Mouse (Mus musculus): Measurements from ENCODE around the gene H2afv. TPM values are rescaled to one million over a fixed set of nuclear protein-coding genes. Genes with fewer than 3 reads are reported as not detected.

H2afv gene
- total and polyA plus RNA-seq, 3 experiments, result 53.2 to 97.5 (median 77.3) TPM

DNA sequence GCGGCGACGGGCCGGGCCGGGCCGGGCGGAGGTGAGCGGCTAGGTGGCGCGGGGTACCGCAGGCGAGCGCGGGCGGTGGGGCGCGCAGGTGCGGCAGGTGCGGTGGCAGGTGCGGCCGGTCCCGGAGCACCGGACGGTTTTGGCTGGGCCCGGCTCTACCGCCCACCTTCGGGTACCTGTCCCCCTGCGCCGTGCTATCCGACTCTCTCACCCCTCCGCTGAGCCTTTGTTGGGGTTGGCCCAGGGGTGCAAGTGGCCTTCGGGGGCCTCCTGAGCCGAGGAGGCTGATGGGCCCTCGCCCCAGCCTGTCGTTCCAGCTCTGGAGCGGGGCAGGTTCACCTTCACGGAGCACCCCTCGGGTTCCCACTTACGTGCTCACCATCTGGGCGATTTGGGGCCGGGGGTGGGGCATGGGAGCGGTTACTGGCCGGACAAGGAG lies 54.7 kb downstream of the H2afv start:
- Histone ChIP-seq H3K36me3 (replicated peaks) (peaks cover 38% of the 10 kb centered on the region), H3K4me3 (ENCODE audit: low read depth, low read length) (peak overlapping the region; percentile 94), H3K27me3 (ENCODE audit: insufficient read depth, low read length) (no peaks in the 10 kb centered on the region), H3K4me1 (ENCODE audit: insufficient read depth, low read depth, low read length) (peaks cover 45% of the 10 kb centered on the region), H3K9me3 (replicated peaks) (no peaks in the 10 kb centered on the region)
- DNase-seq (ENCODE audit: low spot score) (no peak), ATAC-seq (ENCODE audit: extremely low read depth, insufficient number of reproducible peaks, low FRiP score, poor library complexity, severe bottlenecking) (no peak)
- TF ChIP-seq GATA1 (IDR thresholded peaks at IDR 0.05; ENCODE audit: borderline replicate concordance, low read length) (no peak), TAL1 (conservative IDR thresholded peaks at IDR 0.05; ENCODE audit: low read depth, low read length) (no peak), POLR2AphosphoS5 (IDR thresholded peaks at IDR 0.05; ENCODE audit: insufficient replicate concordance, low read depth, low read length) (no peak), CTCF (IDR thresholded peaks at IDR 0.05; ENCODE audit: low read depth, low read length) (no peak), GATA2 (IDR thresholded peaks at IDR 0.05; ENCODE audit: borderline replicate concordance, low read depth, low read length) (no peak)

DNA sequence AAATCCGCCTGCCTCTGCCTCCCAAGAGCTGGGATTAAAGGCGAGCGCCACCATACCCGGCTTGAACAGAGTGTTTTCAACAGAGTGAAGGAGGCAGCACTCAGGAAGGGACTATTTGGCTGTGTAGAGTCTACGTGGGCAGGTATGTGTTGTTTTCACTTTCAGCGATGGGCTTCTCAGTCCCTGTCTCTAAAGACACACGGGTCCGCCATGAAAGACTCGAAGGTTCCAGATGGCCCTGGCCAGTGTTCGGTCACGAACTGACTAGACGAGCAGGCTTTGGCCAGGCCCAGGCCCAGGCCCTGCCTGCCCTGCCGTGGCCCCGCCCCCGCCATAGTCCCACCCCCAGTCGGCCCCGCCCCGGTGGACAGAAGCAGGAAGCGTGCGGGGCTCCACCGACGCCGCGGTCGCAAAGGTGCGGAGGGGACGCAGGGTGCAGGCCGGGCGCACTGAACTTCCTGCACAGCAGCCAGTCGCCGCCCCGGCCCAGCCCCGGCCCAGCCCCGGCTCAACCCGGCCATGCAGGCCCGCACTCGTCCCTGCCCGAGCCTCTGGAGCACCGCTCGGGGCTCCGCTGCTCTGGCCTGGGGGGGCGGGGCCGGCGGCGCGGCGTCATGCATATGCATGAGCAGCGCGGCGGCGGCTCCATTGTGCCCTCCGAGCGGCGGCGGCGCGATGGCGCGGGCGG lies 55.4 kb downstream of the H2afv start, which contains the start of gene Zmiz2:
Gene Zmiz2 (plus strand): TSS at position 349 of the 688 bp plus-strand sequence.
- TF ChIP-seq GATA1 (IDR thresholded peaks at IDR 0.05; ENCODE audit: borderline replicate concordance, low read length) (no peak), CTCF (IDR thresholded peaks at IDR 0.05; ENCODE audit: low read depth, low read length) (no peak), TAL1 (conservative IDR thresholded peaks at IDR 0.05; ENCODE audit: low read depth, low read length) (no peak), GATA2 (IDR thresholded peaks at IDR 0.05; ENCODE audit: borderline replicate concordance, low read depth, low read length) (no peak), POLR2AphosphoS5 (IDR thresholded peaks at IDR 0.05; ENCODE audit: insufficient replicate concordance, low read depth, low read length) (no peak)

DNA sequence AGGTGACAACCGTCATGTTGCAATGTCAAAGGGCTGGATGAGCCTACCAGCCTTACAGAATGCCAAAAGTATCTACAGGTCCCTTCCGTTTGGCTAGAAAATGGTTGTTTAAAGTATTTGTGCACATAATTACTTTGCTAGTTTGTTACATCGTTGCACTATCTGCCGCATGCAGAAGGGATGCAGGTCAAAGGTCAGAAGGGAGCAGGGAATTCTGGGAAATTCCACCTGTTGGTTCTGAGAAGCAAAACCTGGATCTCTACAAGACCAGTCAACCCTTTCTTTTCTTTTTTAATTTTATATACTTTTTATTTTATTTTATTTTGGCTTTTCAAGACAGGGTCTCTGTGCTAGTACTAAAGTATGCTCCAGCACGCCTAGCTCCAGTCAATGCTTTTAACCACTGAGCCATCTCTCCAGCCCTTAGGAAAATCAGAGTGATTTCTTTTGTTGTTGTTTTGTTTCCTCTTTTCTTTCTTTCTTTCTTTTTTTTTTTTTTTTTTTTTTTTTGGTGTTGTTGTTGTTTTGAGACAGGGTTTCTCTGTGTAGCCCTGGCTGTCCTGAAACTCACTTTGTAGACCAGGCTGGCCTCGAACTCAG lies 56.0 kb downstream of the H2afv start:
- Histone ChIP-seq H3K36me3 (replicated peaks) (peaks cover 27% of the 10 kb centered on the region), H3K4me3 (ENCODE audit: low read depth, low read length) (peak overlapping the region; percentile 94; the same call in 1 of the 2 replicates), H3K27me3 (ENCODE audit: insufficient read depth, low read length) (no peaks in the 10 kb centered on the region), H3K9me3 (replicated peaks) (no peaks in the 10 kb centered on the region), H3K4me1 (ENCODE audit: insufficient read depth, low read depth, low read length) (peaks cover 37% of the 10 kb centered on the region)
- TF ChIP-seq GATA2 (IDR thresholded peaks at IDR 0.05; ENCODE audit: borderline replicate concordance, low read depth, low read length), result no peak
- TF ChIP-seq CTCF (IDR thresholded peaks at IDR 0.05; ENCODE audit: low read depth, low read length), result no peak
- TF ChIP-seq GATA1 (IDR thresholded peaks at IDR 0.05; ENCODE audit: borderline replicate concordance, low read length), result no peak
- no peak for TF ChIP-seq TAL1 (conservative IDR thresholded peaks at IDR 0.05; ENCODE audit: low read depth, low read length)
- no peak for TF ChIP-seq POLR2AphosphoS5 (IDR thresholded peaks at IDR 0.05; ENCODE audit: insufficient replicate concordance, low read depth, low read length)
- ATAC-seq (ENCODE audit: extremely low read depth, insufficient number of reproducible peaks, low FRiP score, poor library complexity, severe bottlenecking), result no peak
- DNase-seq (ENCODE audit: low spot score), result no peak

More for the DNA sequence above, 55.4 kb downstream of the H2afv start, which contains the start of gene Zmiz2:
- H3K4me3 ChIP-seq (ENCODE audit: low read depth, low read length), result peak within 1 kb of the TSS; percentile 94
- H3K36me3 ChIP-seq (replicated peaks), result peaks cover 32% of the 10 kb centered on the region
- H3K9me3 ChIP-seq (replicated peaks), result no peaks in the 10 kb centered on the region
- ATAC-seq (ENCODE audit: extremely low read depth, insufficient number of reproducible peaks, low FRiP score, poor library complexity, severe bottlenecking), result peak; percentile 79
- DNase-seq (ENCODE audit: low spot score), result peak; percentile 86
- peaks cover 39% of the 10 kb centered on the region for H3K4me1 ChIP-seq (ENCODE audit: insufficient read depth, low read depth, low read length)
- H3K27me3 ChIP-seq (ENCODE audit: insufficient read depth, low read length), result no peaks in the 10 kb centered on the region

DNA sequence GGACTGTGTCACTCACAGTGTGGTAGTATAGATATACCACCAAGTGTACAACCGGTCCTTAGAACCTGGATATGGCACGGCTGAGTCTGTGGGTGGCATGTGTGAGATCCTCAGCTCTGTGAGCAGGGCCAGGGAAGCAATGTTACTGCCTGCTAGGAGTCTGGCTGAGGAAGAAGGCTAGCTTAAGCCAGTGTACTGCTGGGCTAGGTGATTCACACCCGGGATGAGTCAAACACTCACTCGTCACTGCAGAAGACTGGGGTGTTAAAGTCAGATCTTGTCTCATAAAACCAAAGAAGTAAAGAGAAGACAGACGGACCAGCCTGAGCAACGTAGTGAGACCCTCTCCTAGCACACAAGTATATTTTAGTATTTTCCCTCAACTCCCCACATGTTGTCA lies 63.3 kb downstream of the H2afv start:
- Histone ChIP-seq H3K9me3 (replicated peaks) (no peaks in the 10 kb centered on the region), H3K27me3 (ENCODE audit: insufficient read depth, low read length) (peaks cover 13% of the 10 kb centered on the region)
- no peak for ATAC-seq (ENCODE audit: extremely low read depth, insufficient number of reproducible peaks, low FRiP score, poor library complexity, severe bottlenecking)

More for the DNA sequence above, 63.3 kb downstream of the H2afv start:
- H3K4me3 ChIP-seq (ENCODE audit: low read depth, low read length), result no peak overlapping the region
- no peak for DNase-seq (ENCODE audit: low spot score)
- no peaks in the 10 kb centered on the region for H3K36me3 ChIP-seq (replicated peaks)
- peaks cover 15% of the 10 kb centered on the region for H3K4me1 ChIP-seq (ENCODE audit: insufficient read depth, low read depth, low read length)
- TF ChIP-seq GATA2 (IDR thresholded peaks at IDR 0.05; ENCODE audit: borderline replicate concordance, low read depth, low read length) (no peak), POLR2AphosphoS5 (IDR thresholded peaks at IDR 0.05; ENCODE audit: insufficient replicate concordance, low read depth, low read length) (no peak), CTCF (IDR thresholded peaks at IDR 0.05; ENCODE audit: low read depth, low read length) (no peak), GATA1 (IDR thresholded peaks at IDR 0.05; ENCODE audit: borderline replicate concordance, low read length) (no peak), TAL1 (conservative IDR thresholded peaks at IDR 0.05; ENCODE audit: low read depth, low read length) (no peak)

Other genes with a start within 250 kb of the H2afv start
- gene A730071L15Rik, start 244.4 kb downstream of the H2afv start, total RNA-seq (2014; fragmentation: Nextera tagmentation), result 2.4 TPM in 1 of 2 replicates, not detected in the other
- gene A730071L15Rik, start 244.4 kb downstream of the H2afv start, total RNA-seq (2017), result 0.17 and 0.71 TPM in 2 replicates
- not detected in 2 replicates for gene A730071L15Rik, start 244.4 kb downstream of the H2afv start, polyA plus RNA-seq (2012)
- 17.6 and 18.1 TPM in 2 replicates for gene Nudcd3, start 244.0 kb downstream of the H2afv start, total RNA-seq (2014; fragmentation: Nextera tagmentation)
- gene Nudcd3, start 244.0 kb downstream of the H2afv start, total RNA-seq (2017), result 32.0 and 34.8 TPM in 2 replicates
- gene Nudcd3, start 244.0 kb downstream of the H2afv start, polyA plus RNA-seq (2012), result 21.7 and 25.7 TPM in 2 replicates
- gene Npc1l1, start 214.3 kb downstream of the H2afv start, total RNA-seq (2014; fragmentation: Nextera tagmentation), result 0.24 TPM in 1 of 2 replicates, not detected in the other
- gene Npc1l1, start 214.3 kb downstream of the H2afv start, total RNA-seq (2017), result 0.06 and 0.16 TPM in 2 replicates
- not detected in 2 replicates for gene Npc1l1, start 214.3 kb downstream of the H2afv start, polyA plus RNA-seq (2012)
- gene Ddx56, start 176.7 kb downstream of the H2afv start, total RNA-seq (2014; fragmentation: Nextera tagmentation), result 35.8 and 40.6 TPM in 2 replicates
- 42.5 and 47.4 TPM in 2 replicates for gene Ddx56, start 176.7 kb downstream of the H2afv start, total RNA-seq (2017)
- 16.9 and 20.4 TPM in 2 replicates for gene Ddx56, start 176.7 kb downstream of the H2afv start, polyA plus RNA-seq (2012)
- gene Tmed4, start 169.6 kb downstream of the H2afv start, total RNA-seq (2014; fragmentation: Nextera tagmentation), result 39.7 and 45.1 TPM in 2 replicates
- gene Tmed4, start 169.6 kb downstream of the H2afv start, total RNA-seq (2017), result 34.7 and 36.1 TPM in 2 replicates
- 33.2 and 38.1 TPM in 2 replicates for gene Tmed4, start 169.6 kb downstream of the H2afv start, polyA plus RNA-seq (2012)
- gene Ogdh, start 152.8 kb downstream of the H2afv start, total RNA-seq (2014; fragmentation: Nextera tagmentation), result 97.5 and 108 TPM in 2 replicates
- gene Ogdh, start 152.8 kb downstream of the H2afv start, total RNA-seq (2017), result 57.7 and 65.5 TPM in 2 replicates
- 33.1 and 49.5 TPM in 2 replicates for gene Ogdh, start 152.8 kb downstream of the H2afv start, polyA plus RNA-seq (2012)
- 63.4 and 75.4 TPM in 2 replicates for gene Zmiz2, start 55.4 kb downstream of the H2afv start, total RNA-seq (2014; fragmentation: Nextera tagmentation)
- 6.0 and 7.1 TPM in 2 replicates for gene Zmiz2, start 55.4 kb downstream of the H2afv start, total RNA-seq (2017)
- 245 and 292 TPM in 2 replicates for gene Zmiz2, start 55.4 kb downstream of the H2afv start, polyA plus RNA-seq (2012)
- 1,642 and 2,027 TPM in 2 replicates for gene Ppia, start 29.0 kb downstream of the H2afv start, total RNA-seq (2014; fragmentation: Nextera tagmentation)
- 3,073 and 3,673 TPM in 2 replicates for gene Ppia, start 29.0 kb downstream of the H2afv start, total RNA-seq (2017)
- 182 and 196 TPM in 2 replicates for gene Ppia, start 29.0 kb downstream of the H2afv start, polyA plus RNA-seq (2012)
- gene Purb, start 31.5 kb upstream of the H2afv start, total RNA-seq (2014; fragmentation: Nextera tagmentation), result 38.2 and 43.9 TPM in 2 replicates
- gene Purb, start 31.5 kb upstream of the H2afv start, total RNA-seq (2017), result 32.0 and 34.5 TPM in 2 replicates
- gene Purb, start 31.5 kb upstream of the H2afv start, polyA plus RNA-seq (2012), result 7.8 and 8.9 TPM in 2 replicates
- 48.5 and 56.5 TPM in 2 replicates for gene Myo1g, start 76.5 kb upstream of the H2afv start, total RNA-seq (2014; fragmentation: Nextera tagmentation)
- gene Myo1g, start 76.5 kb upstream of the H2afv start, total RNA-seq (2017), result 69.2 and 74.5 TPM in 2 replicates
- 71.8 and 78.8 TPM in 2 replicates for gene Myo1g, start 76.5 kb upstream of the H2afv start, polyA plus RNA-seq (2012)
- gene Ccm2, start 102.4 kb upstream of the H2afv start, total RNA-seq (2014; fragmentation: Nextera tagmentation), result 16.8 and 22.5 TPM in 2 replicates
- 32.1 and 43.5 TPM in 2 replicates for gene Ccm2, start 102.4 kb upstream of the H2afv start, total RNA-seq (2017)
- gene Ccm2, start 102.4 kb upstream of the H2afv start, polyA plus RNA-seq (2012), result 34.9 and 37.3 TPM in 2 replicates
- not detected in 2 replicates for gene Nacad, start 161.6 kb upstream of the H2afv start, total RNA-seq (2014; fragmentation: Nextera tagmentation)
- under 0.01 and 0.05 TPM in 2 replicates for gene Nacad, start 161.6 kb upstream of the H2afv start, total RNA-seq (2017)
- gene Nacad, start 161.6 kb upstream of the H2afv start, polyA plus RNA-seq (2012), result not detected in 2 replicates
- 71.1 and 72.1 TPM in 2 replicates for gene Tbrg4, start 181.6 kb upstream of the H2afv start, total RNA-seq (2014; fragmentation: Nextera tagmentation)
- 30.0 and 33.7 TPM in 2 replicates for gene Tbrg4, start 181.6 kb upstream of the H2afv start, total RNA-seq (2017)
- 211 and 218 TPM in 2 replicates for gene Tbrg4, start 181.6 kb upstream of the H2afv start, polyA plus RNA-seq (2012)
- not detected in 2 replicates for gene Wap, start 194.2 kb upstream of the H2afv start, total RNA-seq (2014; fragmentation: Nextera tagmentation)
- gene Wap, start 194.2 kb upstream of the H2afv start, total RNA-seq (2017), result not detected in 2 replicates
- gene Wap, start 194.2 kb upstream of the H2afv start, polyA plus RNA-seq (2012), result not detected in 2 replicates
- gene Ramp3, start 214.1 kb upstream of the H2afv start, total RNA-seq (2014; fragmentation: Nextera tagmentation), result not detected in 2 replicates
- gene Ramp3, start 214.1 kb upstream of the H2afv start, total RNA-seq (2017), result not detected in 2 replicates
- not detected in 2 replicates for gene Ramp3, start 214.1 kb upstream of the H2afv start, polyA plus RNA-seq (2012)

Data from G1E (cell line).